Mouse (Mus musculus): ENCODE measurements around the gene Zfp536.
"Not testable (repeated sequence)": the region's sequence is repeated elsewhere in the genome, so short reads cannot be mapped to it uniquely, and the experiment has no call there.

The Zfp536 gene

DNA sequence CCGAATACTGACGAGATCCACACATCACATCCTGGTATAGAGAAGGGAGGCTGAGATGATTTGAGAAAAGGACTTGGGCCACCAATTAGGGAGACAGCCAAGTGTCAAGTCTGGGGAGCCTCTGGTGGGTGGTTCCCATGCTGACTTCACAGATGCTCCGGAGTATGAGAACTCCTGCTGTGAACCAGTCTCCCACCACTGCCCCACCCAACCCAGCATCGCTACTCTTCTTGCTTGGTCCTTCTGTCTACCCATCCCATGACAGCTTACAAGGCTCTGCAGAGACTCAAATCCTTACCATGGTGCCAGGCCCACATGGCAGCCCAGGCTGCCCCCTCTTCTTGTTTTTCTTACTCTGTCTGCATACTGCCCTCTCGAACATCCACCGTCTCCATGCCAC is 165.5 kb downstream of the Zfp536 start:
- no peak for DNase-seq (ENCODE audit: low read depth, low spot score)

DNA sequence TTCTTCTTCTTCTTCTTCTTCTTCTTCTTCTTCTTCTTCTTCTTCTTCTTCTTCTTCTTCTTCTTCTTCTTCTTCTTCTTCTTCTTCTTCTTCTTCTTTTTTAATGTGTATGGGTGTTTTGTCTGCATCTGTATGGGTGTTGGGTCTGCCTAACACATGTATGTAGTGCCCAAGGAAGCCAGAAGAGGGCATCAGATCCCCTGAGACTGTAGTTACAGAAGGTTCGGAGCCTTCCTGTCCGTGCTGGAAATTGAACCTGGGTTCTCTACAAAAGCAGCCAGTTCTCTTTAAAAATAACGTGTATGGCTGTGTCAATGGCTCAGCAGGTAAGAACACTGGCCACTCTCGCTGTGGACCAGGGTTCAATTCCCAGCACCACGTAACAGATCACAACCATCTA is 167.0 kb downstream of the Zfp536 start:
- no peak for DNase-seq (ENCODE audit: low read depth, low spot score)

DNA sequence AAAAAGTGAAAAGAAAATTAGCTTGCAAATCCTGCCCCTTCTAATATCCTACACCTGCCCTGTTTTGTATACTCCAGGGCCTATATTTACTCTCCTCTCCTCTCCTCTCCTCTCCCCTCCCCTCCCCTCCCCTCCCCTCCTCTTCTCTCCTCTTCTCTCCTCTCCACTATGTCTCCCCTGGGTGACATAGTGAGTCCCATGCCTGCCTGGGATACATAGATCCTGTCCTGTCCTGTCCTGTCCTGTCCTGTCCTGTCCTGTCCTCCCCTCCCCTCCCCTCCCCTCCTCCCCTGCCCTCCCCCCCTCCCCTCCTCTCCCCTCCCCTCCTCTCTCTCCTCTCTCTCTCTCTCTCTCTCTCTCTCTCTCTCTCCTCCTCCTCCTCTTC is 169.9 kb downstream of the Zfp536 start:
- not testable (repeated sequence) for DNase-seq (ENCODE audit: low read depth, low spot score)

DNA sequence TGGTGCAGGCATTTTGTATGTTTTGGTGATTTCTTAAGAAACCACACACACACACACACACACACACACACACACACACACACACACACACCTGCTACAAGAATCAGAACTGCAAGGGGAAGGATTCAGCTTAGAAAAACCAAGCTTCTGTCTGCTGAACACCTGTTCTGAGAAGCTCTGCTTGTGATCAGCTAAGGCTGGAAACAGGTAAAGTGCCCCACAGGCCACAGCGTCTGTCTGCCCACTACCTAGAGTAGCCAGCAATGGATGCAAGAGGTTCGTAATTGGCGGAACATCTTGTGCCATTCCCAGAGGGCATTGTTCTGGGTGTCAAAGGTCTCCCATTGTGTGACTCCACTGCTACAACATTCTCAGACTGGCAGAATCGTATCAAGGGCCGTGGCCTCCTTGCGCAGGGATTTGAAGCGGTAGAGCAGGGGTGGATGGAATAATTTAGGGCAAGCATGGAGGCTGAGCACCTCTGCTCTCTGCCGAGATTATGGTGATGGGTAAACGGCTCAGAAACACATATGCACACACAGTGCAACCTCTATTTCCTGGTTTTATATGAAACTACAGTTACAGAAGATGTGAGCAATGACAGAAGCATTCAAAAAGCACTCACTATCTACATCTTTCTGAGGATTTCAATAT is 170.4 kb downstream of the Zfp536 start:
- no peak for DNase-seq (ENCODE audit: low read depth, low spot score)

DNA sequence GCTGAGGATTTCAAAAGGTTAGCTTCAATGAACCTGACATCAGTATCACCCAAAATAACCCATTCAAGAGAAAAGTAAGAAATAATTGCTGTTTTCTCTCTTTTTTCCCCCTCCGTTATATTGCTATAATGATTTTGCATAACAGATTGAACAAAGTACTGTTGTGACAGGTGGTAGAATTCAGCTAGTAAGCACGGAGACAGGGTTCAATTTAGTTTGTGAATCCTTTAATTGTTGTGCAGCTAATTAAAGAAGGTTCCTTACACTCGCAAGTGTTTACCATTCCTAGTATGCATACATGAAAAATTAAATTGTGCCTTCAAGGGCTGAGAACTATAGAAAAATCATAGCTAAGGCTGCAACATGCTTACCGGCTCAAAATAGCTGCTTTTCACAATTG is 173.1 kb downstream of the Zfp536 start:
- DNase-seq (ENCODE audit: low read depth, low spot score), result no peak

DNA sequence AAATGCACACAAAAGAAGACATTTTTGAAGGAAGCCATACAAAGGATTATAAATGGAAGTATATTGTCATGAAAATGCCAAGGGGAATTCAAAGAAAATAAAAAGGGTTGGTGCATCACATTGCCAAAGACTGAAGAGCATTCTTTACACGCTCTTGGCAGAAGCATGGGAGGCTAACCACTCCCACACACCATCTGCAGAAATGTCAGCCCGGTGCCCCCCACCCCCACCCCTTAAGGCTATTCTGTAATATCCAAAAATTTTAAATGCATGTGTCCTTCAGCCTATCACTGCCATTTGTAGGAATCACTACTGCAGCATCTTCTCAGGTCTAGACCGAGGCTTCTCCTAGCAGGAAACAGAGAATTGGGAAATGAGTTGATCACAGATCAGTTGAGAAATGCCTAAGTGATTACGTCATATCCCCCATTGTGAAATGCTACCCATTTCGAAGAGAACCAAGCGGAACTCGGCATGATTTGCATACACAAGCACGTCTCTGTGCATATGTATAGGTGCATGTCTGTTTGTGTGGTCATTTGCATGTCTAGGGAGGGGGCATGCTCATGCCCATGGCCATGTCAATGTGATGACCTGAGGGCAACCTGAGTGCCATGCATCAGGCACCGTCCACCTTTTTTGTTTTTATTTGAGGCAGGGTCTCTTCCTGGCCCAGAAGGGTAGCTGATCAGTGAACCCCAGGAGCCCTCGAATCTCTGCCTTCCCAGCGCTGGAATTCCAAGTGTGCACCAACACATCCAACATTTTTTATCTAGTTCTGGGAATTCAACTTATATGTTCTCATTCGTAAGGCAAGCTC is 179.0 kb downstream of the Zfp536 start:
- no peak for DNase-seq (ENCODE audit: low read depth, low spot score)

DNA sequence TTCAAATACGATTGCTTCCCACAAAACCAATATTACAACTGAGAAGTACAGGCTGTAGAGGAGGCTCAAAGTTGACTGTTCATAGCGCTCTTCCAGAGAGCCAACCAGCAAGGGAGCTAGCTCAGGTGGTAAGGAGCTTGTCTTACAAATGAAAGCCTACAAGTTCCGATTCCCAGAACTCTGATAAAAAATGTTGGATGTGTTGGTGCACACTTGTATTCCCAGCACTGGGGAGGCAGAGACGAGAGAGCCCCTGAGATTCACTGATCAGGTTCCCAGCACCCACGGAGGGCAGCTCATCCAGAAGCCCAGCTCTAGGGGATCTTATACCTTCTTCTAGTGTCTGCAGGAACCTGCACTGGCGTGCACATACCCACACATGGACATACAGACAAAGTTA is 179.9 kb downstream of the Zfp536 start:
- DNase-seq (ENCODE audit: low read depth, low spot score), result no peak

DNA sequence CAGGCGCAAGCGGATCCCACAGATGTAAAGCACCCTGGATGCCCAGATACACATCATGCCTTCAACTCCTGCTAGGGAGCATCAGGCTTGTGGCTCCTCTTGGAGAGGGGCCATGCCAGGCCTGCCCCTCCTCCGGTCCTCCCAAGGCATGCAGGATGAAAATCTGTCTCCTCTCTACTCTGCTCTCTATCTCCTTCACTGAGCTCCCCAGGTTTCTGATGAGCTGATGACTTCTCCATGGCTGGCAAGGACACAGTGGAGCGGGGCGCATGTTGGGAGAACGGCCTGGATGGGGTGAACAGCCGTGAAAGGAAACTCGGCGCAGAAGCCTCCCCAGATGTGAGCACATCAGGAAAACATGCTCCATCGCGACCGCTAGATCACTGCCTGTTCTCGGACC is 186.7 kb downstream of the Zfp536 start:
- DNase-seq (ENCODE audit: low read depth, low spot score), result no peak

DNA sequence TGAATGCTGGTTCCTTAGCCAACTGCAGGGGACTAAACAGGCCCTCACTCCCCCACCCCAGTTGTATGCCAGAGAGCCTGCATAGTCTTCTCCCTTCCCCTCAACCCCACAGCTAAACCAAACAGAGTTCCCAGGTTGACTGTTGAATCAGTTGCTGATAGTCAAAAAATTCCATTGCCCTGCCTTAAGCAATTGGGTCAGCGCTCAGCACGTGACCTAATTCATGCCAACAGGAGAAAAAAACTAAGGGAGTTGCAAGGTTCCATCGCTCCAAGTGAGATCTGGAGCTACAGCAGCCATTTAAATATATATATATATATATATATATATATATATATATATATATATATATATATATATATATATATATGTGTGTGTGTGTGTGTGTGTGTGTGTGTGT is 192.2 kb downstream of the Zfp536 start:
- no peak for DNase-seq (ENCODE audit: low read depth, low spot score)

DNA sequence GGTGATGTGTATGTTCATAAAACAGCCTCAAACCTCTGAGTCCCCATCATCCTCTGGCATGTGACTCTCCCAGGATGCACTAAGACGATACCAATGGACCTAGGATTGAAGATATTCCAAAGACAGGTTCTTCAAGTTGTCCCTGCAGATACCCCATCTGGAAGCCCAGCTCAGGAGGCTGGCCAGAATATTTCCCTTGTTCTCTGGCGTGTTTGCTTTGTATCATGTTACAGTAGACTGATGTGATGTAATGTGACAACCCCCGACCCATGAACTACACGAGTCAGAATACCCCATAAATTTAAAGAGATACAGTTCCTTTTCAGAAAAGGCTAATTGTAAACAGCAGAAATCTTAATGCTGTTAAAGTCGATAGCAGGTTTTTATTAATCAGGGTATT is 192.9 kb downstream of the Zfp536 start:
- DNase-seq (ENCODE audit: low read depth, low spot score), result no peak

DNA sequence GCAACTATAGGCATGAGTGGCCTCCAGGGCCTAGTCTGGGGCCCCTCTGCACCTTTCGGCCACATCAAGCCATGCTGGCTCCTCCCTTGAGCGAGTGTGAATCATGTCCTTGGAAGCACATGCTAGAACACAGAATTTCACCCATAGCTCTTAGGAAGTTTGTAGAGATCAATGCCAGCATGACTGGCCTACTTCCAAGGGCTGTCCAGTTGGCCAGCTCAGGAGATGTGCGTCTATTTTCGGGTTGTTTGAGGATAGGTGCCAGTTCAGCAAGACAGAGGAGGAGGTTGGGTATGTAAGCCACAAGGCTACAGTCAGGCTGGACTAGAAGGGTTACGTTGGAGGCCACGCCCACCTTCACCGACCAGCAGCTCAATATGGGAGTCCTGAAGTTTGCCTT is 201.4 kb downstream of the Zfp536 start:
- DNase-seq (ENCODE audit: low read depth, low spot score), result no peak

DNA sequence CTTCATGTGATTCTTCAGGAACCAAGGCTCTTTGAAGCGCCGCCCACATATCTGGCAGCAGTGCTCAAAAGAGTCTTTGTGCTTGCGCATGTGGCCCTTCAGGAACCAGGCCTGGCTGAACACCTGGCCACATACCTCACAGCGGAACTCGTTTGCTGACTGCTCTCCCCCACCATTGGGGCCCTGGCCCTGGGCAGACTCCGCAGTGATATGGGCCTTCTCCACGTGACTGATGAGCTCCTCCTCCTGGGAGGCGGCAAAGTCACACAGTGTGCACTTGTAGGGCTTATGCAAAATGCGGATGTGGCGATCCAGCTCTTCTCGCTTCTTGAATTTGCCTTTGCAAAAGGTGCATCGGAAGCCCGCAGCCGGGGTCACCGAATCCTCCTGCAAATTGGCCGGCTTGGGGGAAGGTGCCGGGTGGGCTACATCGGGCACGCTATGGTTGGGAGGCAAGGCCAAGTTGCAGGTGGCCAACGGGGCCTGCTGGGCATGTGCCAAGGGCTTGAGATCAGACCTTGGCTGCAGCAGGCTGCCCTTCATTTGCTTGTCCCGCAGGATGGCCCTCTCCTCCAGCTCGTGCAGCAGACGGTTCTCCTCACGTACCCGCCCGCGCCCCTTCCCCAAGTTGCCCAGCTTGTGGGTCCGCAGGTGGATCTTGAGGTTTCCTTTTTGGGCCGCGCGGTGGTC is 204.5 kb downstream of the Zfp536 start:
- peak; percentile 21 for DNase-seq (ENCODE audit: low read depth, low spot score)

DNA sequence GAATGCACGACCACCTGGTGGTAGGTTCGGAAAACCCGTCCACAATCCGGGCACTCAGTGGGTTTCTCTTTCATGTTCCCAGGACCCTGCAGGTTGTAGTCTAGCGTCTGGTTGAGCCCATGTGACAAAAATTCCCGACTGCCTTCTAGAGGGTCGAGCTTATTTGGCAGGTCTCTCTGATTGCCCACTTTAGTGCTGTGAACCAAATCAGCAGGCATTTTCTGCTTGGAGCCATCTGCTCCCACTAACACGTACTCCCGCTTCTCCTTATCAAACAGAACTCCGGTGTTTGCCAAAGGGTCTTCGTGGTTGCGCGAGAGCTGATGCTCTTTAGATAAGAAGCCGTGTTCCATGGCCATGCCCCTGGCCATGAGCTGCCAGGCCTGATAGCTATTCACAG is 205.4 kb downstream of the Zfp536 start:
- DNase-seq (ENCODE audit: low read depth, low spot score), result no peak

DNA sequence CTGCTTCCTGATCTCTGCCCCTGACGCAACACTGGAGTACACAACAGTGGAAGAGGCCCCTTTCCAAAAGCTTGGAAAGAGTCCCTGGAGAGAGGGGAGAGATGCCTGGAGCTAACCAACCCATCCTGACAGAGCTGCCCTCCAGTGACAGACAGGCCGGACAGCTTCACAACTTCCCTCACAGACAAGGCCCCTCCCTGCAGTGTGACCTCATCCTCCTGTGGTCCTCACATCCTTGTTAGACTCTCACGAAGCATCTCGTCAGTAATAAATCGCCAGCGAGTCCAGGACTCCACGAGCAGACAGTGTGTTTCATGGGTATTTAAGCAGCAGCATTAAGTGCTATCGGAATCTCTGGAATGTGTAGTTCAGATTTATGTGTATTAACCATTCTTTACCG is 207.4 kb downstream of the Zfp536 start:
- no peak for DNase-seq (ENCODE audit: low read depth, low spot score)

DNA sequence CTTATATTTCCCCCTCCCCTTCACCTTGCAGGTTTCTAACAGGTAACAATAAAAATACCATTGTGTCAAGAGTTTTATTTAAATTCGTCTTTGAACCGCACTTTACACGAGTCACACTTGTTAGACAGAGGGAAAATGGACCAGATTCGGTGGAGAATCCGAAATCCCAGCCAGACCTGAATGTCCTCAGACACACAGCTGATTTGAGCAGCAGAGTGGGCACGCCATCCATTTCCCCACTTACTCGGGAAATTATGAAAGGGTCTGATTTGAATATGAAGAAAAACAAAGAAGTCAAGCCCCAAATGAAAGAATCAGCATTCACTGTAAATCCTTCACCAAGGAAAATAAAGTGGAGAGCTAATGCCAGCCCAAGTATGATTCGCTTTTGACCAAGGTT is 208.1 kb downstream of the Zfp536 start:
- no peak for DNase-seq (ENCODE audit: low read depth, low spot score)

DNA sequence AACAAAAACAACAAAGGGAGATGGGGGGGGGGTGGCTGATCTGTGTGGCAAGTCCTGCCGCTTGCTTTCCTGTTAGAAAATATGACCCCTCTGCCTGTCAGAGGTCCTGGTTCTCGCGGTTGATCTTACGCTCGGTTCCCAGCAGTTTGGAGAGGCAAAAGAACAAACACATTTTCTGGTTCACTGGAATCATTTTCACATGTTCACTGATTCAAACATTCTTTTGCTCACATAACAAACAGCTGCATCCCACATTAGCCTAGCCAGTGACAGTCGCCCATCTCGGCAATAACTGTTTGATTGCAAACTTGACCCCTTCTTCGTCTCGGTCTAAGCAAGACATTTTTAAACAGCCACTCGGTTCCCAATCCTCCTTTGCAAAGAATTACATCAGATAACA is 208.8 kb downstream of the Zfp536 start:
- no peak for DNase-seq (ENCODE audit: low read depth, low spot score)

DNA sequence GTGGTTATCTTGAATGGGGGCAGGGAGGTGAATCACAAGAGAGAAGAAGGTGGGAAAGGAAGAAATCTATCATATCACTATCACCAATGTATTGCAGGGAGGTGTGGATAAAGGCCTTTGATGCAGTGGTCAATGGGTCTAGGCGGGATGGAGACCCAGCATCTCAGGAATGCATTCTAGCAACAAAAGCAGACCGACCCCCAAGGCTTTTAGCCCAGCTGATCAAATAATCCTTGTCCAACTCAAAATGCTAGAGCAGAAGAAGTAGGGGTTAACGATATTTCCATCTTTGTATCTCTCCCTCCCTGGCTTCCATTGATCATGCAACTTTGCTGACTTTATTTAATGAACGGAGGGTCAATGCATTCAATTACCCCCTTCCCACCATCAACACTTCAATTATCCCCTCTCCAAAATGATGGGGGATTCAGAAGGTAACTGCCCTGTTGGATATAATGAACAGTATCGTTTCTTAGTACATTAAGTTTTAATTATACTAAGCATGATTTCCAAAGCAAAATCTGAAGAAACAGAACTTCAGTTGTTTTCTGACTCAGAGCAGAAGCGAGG is 209.5 kb downstream of the Zfp536 start:
- DNase-seq (ENCODE audit: low read depth, low spot score), result no peak

DNA sequence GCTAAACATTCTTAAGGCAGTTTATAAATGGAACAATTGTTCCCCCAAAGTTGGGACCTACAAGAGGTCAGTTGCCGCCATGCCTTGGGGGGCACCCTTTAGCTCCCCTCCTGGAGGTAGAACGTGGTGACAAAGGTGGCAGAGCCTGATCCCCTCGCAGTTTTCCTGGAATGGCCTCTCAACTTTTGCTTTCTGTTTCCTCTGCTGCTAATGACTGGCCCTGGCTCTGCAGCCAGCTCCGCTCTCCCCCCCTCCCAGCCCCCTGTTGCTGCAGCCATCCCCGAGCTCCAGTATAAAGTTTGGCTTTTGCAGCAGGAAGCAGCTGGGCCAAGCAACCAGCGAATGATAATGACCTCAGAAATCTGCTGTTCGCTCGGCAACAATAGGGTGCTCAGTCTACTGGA is 210.3 kb downstream of the Zfp536 start:
- peak; percentile 18 for DNase-seq (ENCODE audit: low read depth, low spot score)

DNA sequence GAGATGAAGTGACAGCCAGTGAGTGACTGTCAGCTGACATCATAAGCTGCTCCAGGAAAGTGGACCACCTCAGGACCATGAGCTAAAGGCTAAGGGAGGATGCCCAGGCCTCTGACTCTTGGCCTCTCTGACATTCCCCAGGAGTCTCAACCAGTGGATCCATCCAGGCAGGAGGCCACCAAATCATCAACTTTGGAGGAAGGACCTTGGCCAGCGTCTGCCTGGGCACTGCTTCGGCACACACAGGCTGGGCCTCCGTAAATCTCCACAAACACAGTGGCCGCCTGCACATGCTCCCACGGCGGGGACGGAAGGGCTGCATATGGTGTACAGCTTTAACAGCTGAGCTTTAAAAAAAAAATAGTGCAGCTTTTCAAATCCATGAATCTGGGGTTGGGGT is 210.9 kb downstream of the Zfp536 start:
- no peak for DNase-seq (ENCODE audit: low read depth, low spot score)

DNA sequence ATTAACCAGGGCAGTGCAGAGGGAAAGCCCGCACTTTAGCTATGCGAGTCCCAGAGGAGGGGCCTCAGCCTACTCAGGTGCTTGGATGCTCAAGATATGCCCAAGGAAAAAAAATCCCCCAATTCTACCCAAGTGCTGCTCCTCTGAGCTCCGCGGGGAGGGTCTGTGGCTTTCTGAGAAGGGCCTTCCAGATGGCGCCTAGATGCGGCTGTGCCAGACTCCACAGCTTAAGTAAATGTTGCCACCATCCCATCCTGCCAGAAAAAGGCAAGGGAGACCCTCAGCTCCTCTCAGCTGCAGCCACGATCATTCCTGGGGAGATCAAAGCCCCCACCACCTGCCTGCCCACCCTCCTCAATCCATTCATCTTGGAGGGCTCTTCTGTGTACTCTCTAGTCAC is 212.9 kb downstream of the Zfp536 start:
- no peak for DNase-seq (ENCODE audit: low read depth, low spot score)

DNA sequence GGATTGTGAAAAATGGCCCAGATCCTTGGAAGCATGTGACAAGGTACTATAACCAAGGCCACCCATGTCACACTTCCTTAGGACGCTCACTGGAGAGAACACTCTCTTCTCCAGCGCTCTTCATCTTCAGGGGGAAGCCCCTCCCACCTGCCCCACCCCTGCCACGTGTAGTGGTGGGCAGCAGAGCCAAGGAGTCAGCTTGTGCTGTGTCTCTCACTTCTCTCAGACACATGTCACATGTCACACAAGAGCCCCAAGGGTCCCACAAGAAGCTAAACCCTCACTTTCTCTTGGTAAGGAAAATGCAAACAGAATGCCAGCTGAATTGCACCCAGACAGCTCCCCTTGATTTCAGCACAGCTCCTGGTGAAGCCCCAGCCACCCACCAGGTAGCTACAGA is 213.6 kb downstream of the Zfp536 start:
- DNase-seq (ENCODE audit: low read depth, low spot score), result no peak

DNA sequence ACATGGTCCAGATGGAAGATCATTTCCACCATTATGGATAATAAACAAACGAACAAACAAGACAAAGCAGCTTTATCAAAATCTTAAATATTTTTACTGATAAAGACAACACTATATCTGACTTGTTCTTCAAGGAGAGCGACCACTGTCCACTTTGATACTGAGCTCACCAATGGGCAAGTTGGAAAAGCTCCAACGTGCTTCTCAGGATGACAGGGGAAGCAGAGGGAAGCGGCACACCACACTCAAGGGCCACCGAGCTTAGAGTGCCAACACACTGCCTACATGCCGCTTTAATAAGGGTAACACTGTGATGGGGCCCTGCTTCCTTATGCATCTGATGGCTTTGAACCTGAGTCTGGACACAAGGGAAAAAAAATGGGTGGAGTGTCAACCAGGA is 214.1 kb downstream of the Zfp536 start:
- no peak for DNase-seq (ENCODE audit: low read depth, low spot score)

DNA sequence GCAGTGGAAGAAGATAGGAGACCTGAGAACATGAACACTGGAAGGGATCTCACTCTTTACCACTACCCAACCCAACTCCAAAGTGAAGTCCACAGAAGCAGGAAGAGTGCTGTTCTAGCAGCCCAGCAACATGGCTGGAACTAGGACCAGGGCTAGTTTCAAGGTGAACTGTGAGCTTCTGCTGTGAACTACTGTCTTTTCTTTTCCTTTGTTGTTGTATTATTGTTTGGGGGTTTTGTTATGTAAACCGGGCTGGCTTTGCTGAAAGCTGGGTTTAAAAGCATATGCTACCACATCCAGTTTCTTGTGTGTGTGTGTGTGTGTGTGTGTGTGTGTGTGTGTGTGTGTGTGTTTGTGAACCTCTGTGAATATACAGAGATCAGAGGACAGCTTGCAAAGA is 216.6 kb downstream of the Zfp536 start:
- DNase-seq (ENCODE audit: low read depth, low spot score), result no peak
